Mouse (Mus musculus) frontal cortex, postnatal 10 days (tissue): Measurements from ENCODE around the gene Brwd3.

Experiments
- DNase-seq, 2 experiments: peaks; one replicate each; pipeline ENCODE4 v3.0.0; 2022; ENCODE audit warnings: low spot score in 2 of 2, mixed read lengths in 1 of 2

The Brwd3 gene

DNA sequence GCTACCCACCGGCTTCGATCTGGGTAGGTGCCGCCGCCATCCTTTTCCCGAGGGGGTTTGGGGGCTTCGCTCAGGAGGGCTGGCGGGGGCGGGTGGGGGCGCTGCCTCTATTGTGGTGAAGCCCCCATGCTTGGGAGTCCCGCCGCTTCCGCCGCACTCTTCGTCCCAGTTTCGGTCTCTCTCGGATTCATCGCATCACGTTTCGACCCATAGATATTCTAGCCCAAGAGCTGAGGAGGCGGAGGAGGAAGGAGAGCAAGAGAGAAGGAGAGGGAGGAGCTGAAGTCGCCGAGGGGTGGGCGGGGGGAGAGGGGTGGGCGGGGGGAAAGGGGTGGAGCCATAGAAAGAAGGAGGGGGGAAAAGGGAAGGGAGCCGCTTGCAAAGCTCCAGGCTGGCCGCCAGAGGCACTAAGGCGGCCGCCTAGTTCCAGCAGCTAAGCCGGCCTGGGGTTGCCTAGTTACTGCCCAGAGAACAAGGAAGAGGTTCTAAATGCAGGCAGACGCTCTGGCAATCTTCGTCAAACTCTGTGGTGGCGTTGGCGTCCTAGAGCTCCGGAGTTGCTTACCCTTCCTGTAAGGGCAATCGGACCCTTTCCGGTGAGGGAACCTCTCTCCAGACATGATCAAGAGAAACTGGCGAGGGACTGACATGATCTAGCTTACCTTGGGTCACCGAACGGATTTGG, at the start of gene Brwd3:
Gene Brwd3, minus strand, starts transcription at position 283 of the 685 bp plus-strand sequence.
- peak; percentile 76 to 82 for DNase-seq

GRCm38 (mm10) chrX:108862632-108863031, 28.5 kb upstream of the Brwd3 start:
- no peak for DNase-seq

GRCm38 (mm10) chrX:108842705-108843104, 8.5 kb upstream of the Brwd3 start:
- DNase-seq = no peak

- DNase-seq = no peak
Observed at GRCm38 (mm10) chrX:108836416-108836815, 2.2 kb upstream of the Brwd3 start.

DNA sequence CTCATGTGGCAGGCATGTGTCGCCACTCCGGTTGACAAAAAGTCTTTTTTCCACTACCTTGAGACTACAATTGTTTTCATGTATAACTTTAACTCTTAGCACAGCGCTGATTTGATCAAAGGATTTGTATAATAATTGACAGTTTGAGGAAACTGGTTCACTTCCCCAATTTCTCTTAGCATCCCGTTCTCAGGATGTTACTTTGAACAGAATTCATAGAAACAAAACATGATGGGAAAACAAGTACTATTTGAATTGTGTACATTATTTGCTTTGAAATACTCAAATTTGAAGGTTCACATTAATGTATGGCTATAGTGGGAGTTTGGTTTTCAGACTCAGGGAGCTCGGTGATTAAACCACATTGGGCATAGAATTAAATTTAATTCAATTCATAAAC, 1.1 kb upstream of the Brwd3 start:
- DNase-seq = no peak

GRCm38 (mm10) chrX:108833381-108834020, 671 bp downstream of the Brwd3 start:
- DNase-seq = peak; percentile 12 to 23

- DNase-seq = peak; percentile 67 to 80
Observed at GRCm38 (mm10) chrX:108832674-108833189, 1.4 kb downstream of the Brwd3 start.

GRCm38 (mm10) chrX:108831231-108831630, 2.9 kb downstream of the Brwd3 start:
- no peak for DNase-seq

DNA sequence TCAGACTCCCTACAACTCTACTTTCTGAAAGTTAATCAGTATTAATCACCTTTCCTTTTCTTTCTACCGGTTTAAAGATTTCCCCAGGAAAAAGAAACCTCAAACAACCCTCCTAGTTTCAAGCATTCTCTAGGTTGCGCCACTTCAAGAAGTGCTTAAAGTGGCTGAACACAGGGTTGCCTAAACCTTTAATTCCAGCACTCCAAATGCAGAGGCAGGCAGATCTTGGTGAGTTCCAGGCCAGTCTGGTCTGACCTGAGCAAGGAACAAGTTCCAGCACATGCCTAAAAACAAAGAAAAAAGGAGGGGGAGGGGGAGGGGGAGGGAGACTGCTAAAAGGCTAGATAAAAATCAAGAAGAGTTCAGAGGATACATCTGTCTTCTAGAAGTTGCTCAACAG, 6.1 kb downstream of the Brwd3 start:
- no peak for DNase-seq

GRCm38 (mm10) chrX:108797268-108797667, 36.9 kb downstream of the Brwd3 start:
- no peak for DNase-seq

DNA sequence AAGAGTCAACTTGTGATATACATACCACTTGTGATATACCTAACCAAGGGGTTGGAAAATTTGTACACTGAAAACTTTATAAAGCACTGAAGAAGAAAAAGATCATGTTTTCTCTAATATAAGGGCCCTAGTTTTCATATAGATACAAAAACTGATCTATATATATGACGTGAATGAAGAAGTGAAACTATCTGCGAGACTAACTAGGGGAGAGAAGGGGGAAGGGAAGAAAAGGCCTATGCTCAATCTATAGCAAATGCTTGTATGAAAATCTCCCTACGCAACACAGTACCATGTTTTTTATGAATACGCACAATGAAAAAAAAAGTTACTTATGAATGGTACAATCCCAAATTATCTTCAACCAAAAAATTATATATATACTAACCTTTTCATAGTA, 50.4 kb downstream of the Brwd3 start:
- DNase-seq = no peak

- no peak for DNase-seq
Observed at GRCm38 (mm10) chrX:108731755-108732154, 102.4 kb downstream of the Brwd3 start.

DNA sequence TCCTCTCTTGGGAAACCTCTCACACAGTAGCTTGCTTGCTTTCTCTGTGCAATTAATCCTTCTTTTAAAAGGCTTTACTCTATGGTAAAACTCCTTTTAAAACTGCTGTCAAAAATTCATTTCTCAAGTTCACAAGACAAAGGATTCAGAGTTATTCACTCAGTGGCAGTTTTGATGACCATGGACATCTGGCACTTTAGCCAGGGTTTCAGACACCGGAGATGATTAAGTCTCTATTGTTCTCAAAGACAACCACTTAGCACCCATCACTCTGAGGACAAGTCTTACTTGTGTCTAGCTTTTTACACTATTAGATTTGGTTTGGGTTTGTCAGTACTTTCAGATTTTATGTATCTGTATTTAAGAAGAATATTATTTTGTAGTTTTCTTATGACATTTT, 104.6 kb downstream of the Brwd3 start:
- no peak for DNase-seq

GRCm38 (mm10) chrX:108729068-108729467, 105.1 kb downstream of the Brwd3 start:
- DNase-seq = no peak

GRCm38 (mm10) chrX:108728334-108728733, 105.8 kb downstream of the Brwd3 start:
- DNase-seq = no peak

DNA sequence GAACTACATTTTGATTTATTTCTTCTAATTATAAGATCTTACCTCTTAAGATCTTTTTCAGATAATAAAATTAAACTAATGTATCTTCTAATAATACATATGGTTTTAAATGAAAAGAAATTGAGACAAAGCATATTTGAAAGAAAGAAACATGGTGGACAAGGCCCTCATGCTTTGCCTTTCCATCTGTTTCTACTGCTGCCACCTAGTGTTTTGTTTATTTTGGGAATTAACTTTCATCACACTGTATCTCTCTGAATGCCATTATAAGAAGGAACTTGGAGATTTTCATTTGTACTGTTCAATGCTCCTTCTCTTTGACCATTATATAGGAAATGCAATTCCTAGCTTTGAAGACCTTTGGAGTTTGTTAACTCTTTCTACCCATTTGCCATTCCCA, 109.9 kb downstream of the Brwd3 start:
- no peak for DNase-seq

GRCm38 (mm10) chrX:108722447-108722846, 111.7 kb downstream of the Brwd3 start:
- DNase-seq = no peak

DNA sequence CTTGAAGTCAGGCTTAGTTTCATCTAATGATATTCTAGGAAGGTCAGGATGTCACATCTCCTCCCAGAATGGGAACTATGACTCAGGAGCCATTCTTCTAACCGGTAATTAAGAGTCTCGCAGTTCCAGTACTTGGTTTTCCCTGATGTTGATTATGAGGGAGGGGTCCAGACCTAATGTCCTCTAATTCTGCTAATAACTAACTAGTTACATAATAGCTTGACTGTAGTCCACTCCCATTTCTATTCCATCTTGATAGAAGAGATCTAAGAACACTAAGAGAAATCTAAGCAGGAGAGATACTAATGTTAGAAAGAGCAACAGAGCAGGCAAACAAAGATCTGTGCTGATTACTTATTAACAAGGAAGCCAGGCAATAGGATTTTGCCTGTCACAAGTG, 129.9 kb downstream of the Brwd3 start:
- no peak for DNase-seq
